Mouse (Mus musculus) forelimb bud, embryonic 11.5 days (tissue): ENCODE measurements at regions not wholly inside any gene's neighbourhood (a gene's known extent, or its start where the extent isn't known, plus 50 kb on each side); places are given as distances from the start of the nearest gene placed in this dataset.
A peak's percentile ranks its signal among the peaks of the same experiment; 100 is the strongest.
"Not testable (repeated sequence)": the region's sequence is repeated elsewhere in the genome, so short reads cannot be mapped to it uniquely, and the experiment has no call there.

Experiments
- DNase-seq: peaks from one replicate; pipeline ENCODE4 v3.0.0-alpha.2; 2012; ENCODE audit warnings: low read depth, low spot score

DNA sequence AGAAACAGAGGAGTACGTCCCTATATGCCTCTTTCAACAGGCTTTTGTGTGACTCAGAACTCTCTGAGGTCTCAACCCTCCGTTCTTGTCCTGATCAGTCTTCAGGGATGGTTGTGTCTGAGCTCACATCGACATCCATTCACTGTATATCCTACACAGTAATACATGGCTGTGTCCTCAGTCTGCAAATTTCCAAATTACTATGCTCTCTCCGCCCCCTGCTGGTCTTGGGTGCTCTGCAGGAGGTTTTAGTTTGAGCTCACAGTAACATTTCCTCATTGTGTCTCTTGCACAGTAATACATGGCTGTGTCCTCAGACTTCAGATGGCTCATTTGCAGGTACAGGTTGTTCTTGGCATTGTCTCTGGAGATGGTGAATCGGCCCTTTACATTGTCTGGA is 53.5 kb downstream of the Adam6a start:
- not testable (repeated sequence) for DNase-seq

DNA sequence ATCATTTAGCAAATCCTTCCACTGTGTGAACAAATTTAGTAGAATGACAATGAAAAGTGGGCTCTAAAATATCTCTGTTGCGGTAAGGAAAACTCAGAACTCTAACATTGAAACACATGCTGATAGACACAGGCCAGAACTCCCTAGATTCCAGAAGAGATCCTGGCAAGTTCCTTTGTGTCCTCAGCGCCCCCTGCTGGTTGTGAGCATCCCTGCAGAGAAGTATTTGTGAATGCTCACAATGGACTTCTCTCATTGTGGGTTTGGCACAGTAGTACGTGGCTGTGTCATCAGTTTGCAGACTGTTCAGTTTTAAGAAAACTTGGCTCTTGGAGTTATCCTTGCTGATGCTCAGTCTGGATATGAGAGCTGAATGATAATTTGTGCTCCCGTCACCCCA is 67.2 kb downstream of the Adam6a start:
- DNase-seq: peak; percentile 25

DNA sequence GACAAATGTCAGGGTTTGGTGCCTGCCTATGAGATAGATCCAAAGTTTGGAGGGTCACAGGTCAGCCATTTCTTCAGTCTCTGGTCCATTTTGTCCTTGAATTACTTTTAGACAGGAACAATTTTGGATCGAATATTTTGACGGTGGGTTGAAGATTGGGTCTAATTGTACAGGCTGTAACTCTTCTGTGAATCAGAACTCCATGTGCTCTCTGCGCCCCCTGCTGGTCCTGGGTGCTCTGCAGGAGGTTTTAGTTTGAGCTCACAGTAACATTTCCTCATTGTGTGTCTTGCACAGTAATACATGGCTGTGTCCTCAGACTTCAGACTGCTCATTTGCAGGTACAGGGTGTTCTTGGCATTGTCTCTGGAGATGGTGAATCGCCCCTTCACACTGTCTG is 81.5 kb downstream of the Adam6a start:
- DNase-seq: not testable (repeated sequence)

DNA sequence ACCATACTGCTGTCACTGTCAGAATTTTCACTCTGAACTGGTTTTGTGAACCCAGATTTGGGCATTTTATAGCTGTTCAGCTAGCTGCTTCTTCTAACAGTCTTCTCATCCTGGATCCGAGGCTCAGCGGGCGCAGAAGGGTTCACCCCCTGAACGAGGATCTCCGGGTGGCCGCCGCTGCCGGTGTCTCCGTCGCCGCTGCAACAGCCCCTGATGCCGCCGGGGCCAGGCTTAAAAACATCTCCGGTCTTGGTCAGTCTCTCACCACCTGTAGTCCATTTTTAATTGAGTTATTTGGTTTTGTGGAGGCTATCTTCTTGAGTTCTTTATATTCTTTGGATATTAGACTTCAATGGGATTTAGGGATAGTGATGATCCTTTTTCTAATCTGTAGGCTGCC is 87.1 kb downstream of the Adam6a start:
- not testable (repeated sequence) for DNase-seq
